Mouse (Mus musculus) cerebellum, adult 2 months (tissue): ENCODE results near the gene Srrd. TPM values are rescaled to one million over a fixed set of nuclear protein-coding genes. Genes with fewer than 3 reads are reported as not detected.

Source experiments
- DNase-seq, 2 experiments: peaks; one replicate each; pipeline ENCODE4 v3.0.0; 2021
- H3K27ac ChIP-seq: fragments of 200-500 bp; 2 replicates; pipeline ENCODE4 v1.5.1; 2012; ENCODE audit warnings: low read length, control low read depth, inconsistent platforms; ENCODE audit not compliant: insufficient read depth
- H3K27me3 ChIP-seq: fragments of 200-500 bp; 2 replicates; pipeline ENCODE4 v1.6.1; 2012; ENCODE audit warnings: inconsistent platforms, mild to moderate bottlenecking, low read length, moderate library complexity; ENCODE audit not compliant: control insufficient read depth, insufficient read depth
- H3K4me1 ChIP-seq: fragments of 200-500 bp; 2 replicates; pipeline ENCODE4 v1.6.1; 2011; ENCODE audit warnings: low read length; ENCODE audit not compliant: control insufficient read depth, insufficient read depth
- H3K4me3 ChIP-seq: fragments of 200-500 bp; replicated peaks from 2 replicates; pipeline ENCODE3; 2011; ENCODE audit warnings: mild to moderate bottlenecking, low read depth, low read length, control low read depth; ENCODE audit not compliant: insufficient read depth
- CTCF ChIP-seq: fragments of 200-500 bp; IDR thresholded peaks from 2 replicates; pipeline ENCODE4 v1.5.1; 2011; ENCODE audit warnings: low read depth, mild to moderate bottlenecking, control low read depth, low read length, moderate library complexity, borderline replicate concordance; ENCODE audit not compliant: insufficient read depth
- POLR2A ChIP-seq: fragments of 200-500 bp; IDR thresholded peaks from 2 replicates; pipeline ENCODE4 v1.6.1; 2011; ENCODE audit warnings: low read length, control low read depth, borderline replicate concordance; ENCODE audit not compliant: insufficient read depth
- WGBS: fragments of 180-500 bp; shearing (Covaris S2); methylation state at CpG from one replicate; pipeline ENCODE4 v1.1.7; 2018; 5-methylcytosine and 5-hydroxymethylcytosine counted together
- polyA plus RNA-seq: library from polyadenylated mRNA; depleted of rRNA; stranded (reverse); fragments of >200 nt; gene quantifications from 2 replicates; pipeline ENCODE4 v1.2.3, GENCODE M21; 2012

The Srrd gene
- polyA plus RNA-seq, 1 experiment, result 56.6 TPM

DNA sequence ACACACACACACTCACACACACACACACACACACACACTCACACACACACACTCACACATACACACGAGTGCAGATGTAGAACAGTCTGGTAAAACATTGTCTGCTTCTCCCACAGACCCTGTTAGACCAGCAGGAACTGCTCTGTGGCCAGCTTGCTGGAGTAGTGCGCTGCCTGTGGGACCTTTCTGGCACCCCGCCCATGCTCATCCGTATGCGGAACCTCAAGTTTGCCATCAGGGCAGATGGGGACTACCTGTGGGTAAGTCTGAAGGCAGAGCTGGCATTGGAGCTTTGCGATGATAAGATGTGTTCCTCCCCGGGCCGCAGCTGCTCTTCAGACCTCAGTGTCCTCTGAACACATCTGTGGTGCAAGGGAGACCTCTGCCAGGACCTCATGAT lies 6.3 kb upstream of the Srrd start:
- no peak for TF ChIP-seq CTCF
- no peak for TF ChIP-seq POLR2A
- no peaks in the 10 kb centered on the region for H3K27me3 ChIP-seq
- DNase-seq, result no peak
- no peak overlapping the region for H3K4me3 ChIP-seq
- H3K27ac ChIP-seq, result no peak overlapping the region
- WGBS, result 24% methylated on average over 8 of the region's 8 CpGs
- peaks cover 17% of the 10 kb centered on the region for H3K4me1 ChIP-seq

DNA sequence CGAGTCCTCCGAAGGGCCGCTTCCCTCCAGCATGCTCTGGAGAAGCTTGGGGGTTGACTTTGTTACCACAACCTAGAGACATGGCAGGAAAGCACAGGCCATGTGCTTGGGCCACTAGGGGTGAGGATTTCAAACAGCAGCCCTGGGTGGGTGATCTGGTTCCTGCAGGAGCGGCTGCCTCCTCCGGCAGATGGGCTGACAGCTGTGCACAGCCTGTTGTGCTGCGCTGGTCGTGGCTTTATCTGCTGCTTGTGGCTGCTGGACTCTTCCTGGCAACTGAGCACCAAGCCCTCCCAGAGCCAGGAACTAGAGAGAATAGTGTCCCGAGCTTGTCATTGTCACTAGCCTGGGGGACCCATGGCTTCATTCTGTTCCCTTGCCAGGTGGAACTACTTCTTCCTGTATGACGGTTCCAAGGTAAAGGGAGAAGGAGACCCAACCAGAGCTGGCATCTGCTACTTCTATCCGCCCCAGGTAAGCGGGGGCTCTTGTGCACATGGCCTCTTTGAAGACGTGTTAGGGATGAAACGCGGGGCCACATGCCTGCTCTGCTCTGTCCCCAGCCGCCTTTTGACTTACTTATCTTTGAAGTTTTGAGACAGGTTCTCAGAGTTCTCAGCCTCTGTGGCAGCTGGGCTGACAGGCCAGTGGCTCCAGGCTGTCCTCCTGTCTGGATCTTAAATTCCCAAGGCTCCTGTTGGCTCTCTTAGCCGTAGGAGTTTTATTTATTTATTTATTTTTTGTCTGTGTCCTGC lies 3.5 kb upstream of the Srrd start:
- H3K4me3 ChIP-seq, result no peak overlapping the region
- H3K27ac ChIP-seq, result no peak overlapping the region
- no peak for TF ChIP-seq POLR2A
- TF ChIP-seq CTCF, result no peak
- H3K27me3 ChIP-seq, result no peaks in the 10 kb centered on the region
- 59% methylated on average over 16 of the region's 16 CpGs for WGBS
- peaks cover 24% of the 10 kb centered on the region for H3K4me1 ChIP-seq
- DNase-seq, result no peak

- Histone ChIP-seq H3K27me3 (no peaks in the 10 kb centered on the region), H3K4me3 (no peak overlapping the region), H3K4me1 (peaks cover 20% of the 10 kb centered on the region), H3K27ac (no peak overlapping the region)
- 68% methylated on average over 6 of the region's 6 CpGs for WGBS
- TF ChIP-seq POLR2A (no peak), CTCF (no peak)
- no peak for DNase-seq
Measured at GRCm38 (mm10) chr5:112344092-112344960, 1.5 kb upstream of the Srrd start.

- no peak for DNase-seq
Measured at GRCm38 (mm10) chr5:112343205-112343595, 360 bp upstream of the Srrd start.

DNA sequence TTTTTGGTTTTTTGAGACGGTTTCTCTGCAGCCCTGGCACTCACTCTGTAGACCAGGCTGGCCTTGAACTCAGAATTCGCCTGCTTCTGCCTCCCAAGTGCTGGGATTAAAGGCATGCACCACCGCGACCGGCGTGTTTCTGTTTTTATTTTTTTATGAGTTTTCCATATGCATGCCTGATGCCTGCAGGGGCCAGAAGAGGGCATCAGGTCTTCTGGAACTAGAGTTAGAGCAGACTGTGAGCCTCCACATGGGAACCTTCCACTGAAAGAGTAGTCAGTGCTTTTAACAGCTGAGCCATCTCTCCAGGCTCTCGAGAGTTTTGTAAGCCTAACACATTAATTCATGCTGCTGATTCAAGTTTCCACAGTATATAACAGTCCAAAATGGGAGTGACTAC lies 3.6 kb downstream of the Srrd start:
- 23% methylated on average over 7 of the region's 7 CpGs for WGBS
- DNase-seq, result no peak
- TF ChIP-seq CTCF (peak; percentile 30; the same call in 1 of the 2 replicates), POLR2A (no peak)
- H3K4me1 ChIP-seq, result peaks cover 7% of the 10 kb centered on the region; the same call in 1 of the 2 replicates
- no peaks in the 10 kb centered on the region for H3K27me3 ChIP-seq
- no peak overlapping the region for H3K27ac ChIP-seq
- H3K4me3 ChIP-seq, result no peak overlapping the region

More at GRCm38 (mm10) chr5:112343205-112343595, 360 bp upstream of the Srrd start:
- TF ChIP-seq CTCF (no peak), POLR2A (no peak)
- Histone ChIP-seq H3K4me1 (peaks cover 20% of the 10 kb centered on the region), H3K27ac (peak overlapping the region; percentile 49; the same call in 1 of the 2 replicates), H3K4me3 (peak overlapping the region; percentile 81), H3K27me3 (no peaks in the 10 kb centered on the region)
- under 1% methylated on average over 24 of the region's 24 CpGs for WGBS

DNA sequence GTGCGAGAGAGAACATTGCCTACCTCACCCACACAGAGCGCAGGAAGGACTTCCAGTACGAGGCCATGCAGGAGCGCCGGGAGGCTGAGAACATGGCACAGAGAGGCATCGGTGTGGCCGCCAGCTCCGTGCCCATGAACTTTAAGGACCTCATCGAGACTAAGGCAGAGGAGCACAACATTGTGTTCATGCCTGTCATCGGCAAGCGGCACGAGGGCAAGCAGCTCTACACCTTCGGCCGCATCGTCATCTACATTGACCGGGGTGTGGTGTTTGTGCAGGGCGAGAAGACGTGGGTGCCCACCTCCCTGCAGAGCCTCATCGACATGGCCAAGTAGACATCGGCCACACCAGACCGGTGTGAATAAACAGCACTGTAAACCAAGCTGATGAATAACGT lies 5.8 kb downstream of the Srrd start:
- Histone ChIP-seq H3K4me1 (peaks cover 1% of the 10 kb centered on the region; the same call in 1 of the 2 replicates), H3K27ac (no peak overlapping the region), H3K4me3 (no peak overlapping the region), H3K27me3 (no peaks in the 10 kb centered on the region)
- TF ChIP-seq CTCF (no peak), POLR2A (no peak)
- no peak for DNase-seq
- 88% methylated on average over 22 of the region's 22 CpGs for WGBS

- peak; percentile 48 to 62 for DNase-seq
- H3K27ac ChIP-seq, result no peak overlapping the region
- H3K4me3 ChIP-seq, result no peak overlapping the region
- no peaks in the 10 kb centered on the region for H3K27me3 ChIP-seq
- TF ChIP-seq POLR2A (no peak), CTCF (peak; percentile 77)
- 14% methylated on average over 2 of the region's 2 CpGs for WGBS
- no peaks in the 10 kb centered on the region for H3K4me1 ChIP-seq
Measured at GRCm38 (mm10) chr5:112335473-112335872, 7.4 kb downstream of the Srrd start.

DNA sequence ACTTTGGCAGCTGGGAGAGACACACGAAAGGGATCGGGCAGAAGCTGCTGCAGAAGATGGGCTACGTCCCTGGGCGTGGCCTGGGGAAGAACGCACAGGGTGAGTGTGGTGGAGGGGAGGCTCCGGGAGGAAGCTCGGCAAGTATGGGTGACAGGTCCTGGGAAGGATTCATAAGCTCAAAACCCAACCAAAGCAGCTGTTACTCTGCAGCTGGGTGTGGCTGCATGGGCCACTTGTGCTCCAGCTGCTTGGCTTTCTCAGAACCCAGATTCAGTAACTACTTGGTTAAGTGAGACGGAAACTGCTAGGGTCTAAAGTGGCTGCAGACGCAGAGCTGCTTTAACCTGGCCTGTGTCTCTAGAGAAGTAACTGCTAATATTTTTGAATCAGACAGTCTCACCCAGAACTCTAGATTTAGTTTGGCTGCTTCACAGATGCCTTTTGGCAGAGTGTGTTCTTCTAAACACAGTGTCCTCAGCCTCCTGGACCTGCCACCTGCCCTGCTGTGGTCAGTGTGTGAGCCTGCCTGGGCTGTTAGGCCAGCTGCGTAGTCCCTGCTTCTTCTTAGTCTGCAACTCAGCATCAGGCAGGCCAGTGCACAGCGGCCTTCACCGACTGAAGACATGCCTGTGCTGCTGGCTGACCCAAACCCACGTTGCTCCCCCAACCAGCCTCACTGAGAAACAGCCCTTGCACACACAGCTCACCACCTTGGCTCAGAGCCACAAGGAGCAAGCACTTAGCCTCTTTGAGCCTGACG lies 12.9 kb downstream of the Srrd start:
- no peak overlapping the region for H3K27ac ChIP-seq
- DNase-seq, result no peak
- no peaks in the 10 kb centered on the region for H3K27me3 ChIP-seq
- no peak overlapping the region for H3K4me3 ChIP-seq
- H3K4me1 ChIP-seq, result peaks cover 8% of the 10 kb centered on the region; the same call in 1 of the 2 replicates
- TF ChIP-seq CTCF (no peak), POLR2A (no peak)
- 91% methylated on average over 14 of the region's 14 CpGs for WGBS
